Mouse (Mus musculus) CD8-positive naive resting alpha-beta T cell, adult 57 days (primary cell): ENCODE data around the gene Olfr733. TPM values are rescaled to one million over a fixed set of nuclear protein-coding genes. Genes with fewer than 3 reads are reported as not detected.

ENCODE experiments used
- total RNA-seq: library from RNA; stranded (reverse); gene quantifications from one replicate; pipeline ENCODE4 v1.2.4, GENCODE M21; 2023

Gene Olfr733
- not detected for total RNA-seq

GRCm38 (mm10) chr14:50301422-50301821, at the start of gene Olfr733:
Gene Olfr733 (minus strand): TSS chr14:50301522.

GRCm38 (mm10) chr14:50348796-50349195, 47.5 kb upstream of the Olfr733 start, which contains the start of gene Olfr735:
Gene Olfr735 (minus strand): TSS chr14:50348872.

GRCm38 (mm10) chr14:50326661-50327060, 25.3 kb upstream of the Olfr733 start, which contains the start of gene Olfr734:
Gene Olfr734 (minus strand): TSS chr14:50326761.

GRCm38 (mm10) chr14:50284106-50284505, 17.2 kb downstream of the Olfr733 start, which contains the start of gene Olfr732:
Gene Olfr732 (minus strand): TSS chr14:50284206.

Other genes with a start within 250 kb of the Olfr733 start
- not detected for gene Olfr726, start 210.6 kb downstream of the Olfr733 start, total RNA-seq
- not detected for gene Olfr727, start 178.3 kb downstream of the Olfr733 start, total RNA-seq
- not detected for gene Olfr728, start 158.8 kb downstream of the Olfr733 start, total RNA-seq
- not detected for gene Olfr729, start 148.6 kb downstream of the Olfr733 start, total RNA-seq
- not detected for gene Olfr730, start 113.3 kb downstream of the Olfr733 start, total RNA-seq
- not detected for gene Olfr731, start 59.7 kb downstream of the Olfr733 start, total RNA-seq
- not detected for gene Olfr732, start 17.3 kb downstream of the Olfr733 start, total RNA-seq
- not detected for gene Olfr734, start 25.2 kb upstream of the Olfr733 start, total RNA-seq
- gene Olfr735, start 47.4 kb upstream of the Olfr733 start, total RNA-seq = not detected
- gene Tlr11, start 56.4 kb upstream of the Olfr733 start, total RNA-seq = 0.21 TPM
- gene Olfr736, start 79.6 kb upstream of the Olfr733 start, total RNA-seq = not detected
- gene Olfr738, start 106.0 kb upstream of the Olfr733 start, total RNA-seq = not detected
- not detected for gene Olfr739, start 117.1 kb upstream of the Olfr733 start, total RNA-seq
- gene Olfr740, start 144.0 kb upstream of the Olfr733 start, total RNA-seq = not detected
- not detected for gene Olfr741, start 171.2 kb upstream of the Olfr733 start, total RNA-seq
- not detected for gene Olfr742, start 202.1 kb upstream of the Olfr733 start, total RNA-seq
- not detected for gene Olfr743, start 220.3 kb upstream of the Olfr733 start, total RNA-seq